Mouse (Mus musculus): ENCODE measurements around the gene Wfs1.

- no peak for TF ChIP-seq POLR2A (IDR thresholded peaks at IDR 0.05; ENCODE audit: insufficient read depth, low read depth, low read length)
- no peak for TF ChIP-seq CTCF (IDR thresholded peaks at IDR 0.05)
- no peak for TF ChIP-seq EP300 (IDR thresholded peaks at IDR 0.05; ENCODE audit: insufficient read depth, low read depth, low read length)
Measured at GRCm38 (mm10) chr5:36971587-36971986, 17.4 kb downstream of the Wfs1 start.
